Mouse (Mus musculus): ENCODE data around the gene Pcsk4. TPM values are rescaled to one million over a fixed set of nuclear protein-coding genes. Genes with fewer than 3 reads are reported as not detected.

Gene Pcsk4
- polyA plus RNA-seq, 1 experiment from 2014 or later, result 2.9 TPM

DNA sequence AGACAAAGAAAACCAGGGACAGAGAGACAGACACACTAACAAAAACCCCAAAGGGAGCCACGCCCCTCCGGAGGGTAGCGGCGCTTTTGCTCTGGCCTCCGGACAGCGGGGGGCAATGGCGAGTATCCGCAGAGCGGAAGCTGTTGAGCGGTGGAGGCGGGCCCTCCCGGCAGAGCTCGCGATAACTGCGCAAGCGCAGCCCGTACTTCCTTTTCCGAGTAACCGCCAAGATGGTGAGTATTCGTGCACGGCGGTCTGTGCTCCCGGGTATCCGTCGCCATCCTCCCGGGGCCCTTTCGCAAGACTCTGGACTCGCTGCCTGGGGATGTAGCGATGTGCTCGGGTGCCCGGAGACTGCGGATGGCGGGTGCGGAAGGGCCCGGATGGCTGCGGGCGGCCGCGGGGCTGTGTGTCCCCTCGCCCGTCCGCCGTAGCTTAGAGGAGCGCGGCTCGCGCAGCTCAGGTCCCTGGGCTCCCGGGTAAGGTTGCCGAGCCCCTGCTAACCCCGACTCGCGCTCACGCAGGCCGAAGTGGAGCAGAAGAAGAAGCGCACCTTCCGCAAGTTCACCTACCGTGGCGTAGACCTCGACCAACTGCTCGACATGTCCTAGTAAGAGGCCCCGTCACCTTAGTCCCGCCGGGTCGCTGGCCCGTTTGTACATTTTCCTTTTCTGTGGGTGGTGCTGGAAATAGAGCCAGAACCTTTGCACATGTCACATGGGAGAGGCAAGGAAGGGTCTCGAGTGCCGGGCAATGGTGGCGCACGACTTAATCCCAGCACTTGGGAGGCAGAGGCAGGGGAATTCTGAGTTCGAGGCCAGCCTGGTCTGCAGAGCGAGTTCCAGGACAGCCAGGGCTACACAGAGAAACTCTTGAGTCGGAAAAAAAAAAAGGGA, 36.8 kb downstream of the Pcsk4 start, which contains the start of gene Rps15:
Rps15 (plus strand) TSS at position 203 of the 896 bp plus-strand sequence.
- WGBS, result under 1% methylated on average over 72 of the region's 72 CpGs
- peak within 1 kb of the TSS; percentile 78 for H3K27ac ChIP-seq (replicated peaks; ENCODE audit: low read depth, low read length)
- H3K4me2 ChIP-seq (ENCODE audit: low read depth, low read length), result peak within 1 kb of the TSS; percentile 92
- no peaks in the 10 kb centered on the region for H3K9me3 ChIP-seq (replicated peaks; ENCODE audit: control insufficient read depth, low read length)
- peak within 1 kb of the TSS; percentile 96 for H3K4me3 ChIP-seq (ENCODE audit: low read depth, low read length)
- H3K27me3 ChIP-seq (ENCODE audit: control insufficient read depth, insufficient read depth, low read length), result no peaks in the 10 kb centered on the region
- ATAC-seq (replicated peaks; ENCODE audit: insufficient number of reproducible peaks, low FRiP score, low TSS enrichment, low read depth) (peak; percentile 75), DNase-seq (ENCODE audit: low spot score) (peak; percentile 98)
- peaks cover 3% of the 10 kb centered on the region; the same call in 1 of the 2 replicates for H3K4me1 ChIP-seq (ENCODE audit: control insufficient read depth, insufficient read depth, low read length)
- H3K36me3 ChIP-seq (replicated peaks; ENCODE audit: control insufficient read depth, insufficient read depth, low read depth, low read length), result peaks cover 5% of the 10 kb centered on the region
- peak within 1 kb of the TSS; percentile 99 for H3K9ac ChIP-seq (replicated peaks; ENCODE audit: low read length)

DNA sequence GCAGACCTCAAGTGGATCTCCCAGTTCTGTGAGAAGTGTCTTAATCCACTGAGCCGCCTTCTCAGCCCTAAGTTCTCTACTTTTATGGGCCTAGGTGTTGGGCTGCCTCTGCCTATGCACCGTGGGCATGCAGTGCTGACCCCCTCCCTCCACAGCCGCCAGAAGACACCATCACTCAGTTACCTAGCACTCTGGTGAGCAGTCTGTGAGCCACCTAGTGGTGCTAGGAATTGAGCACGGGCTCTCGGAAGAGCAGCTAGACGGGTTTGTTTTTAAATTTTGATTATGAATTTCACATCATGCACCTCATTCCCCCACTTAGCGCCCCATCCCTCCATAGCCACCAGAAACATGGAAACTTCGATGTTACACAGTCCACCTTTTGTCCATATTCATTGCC, 40.6 kb downstream of the Pcsk4 start:
- no peaks in the 10 kb centered on the region for H3K27me3 ChIP-seq (ENCODE audit: control insufficient read depth, insufficient read depth, low read length)
- peaks cover 3% of the 10 kb centered on the region; the same call in 1 of the 2 replicates for H3K4me1 ChIP-seq (ENCODE audit: control insufficient read depth, insufficient read depth, low read length)
- peaks cover 12% of the 10 kb centered on the region for H3K36me3 ChIP-seq (replicated peaks; ENCODE audit: control insufficient read depth, insufficient read depth, low read depth, low read length)
- no peak overlapping the region for H3K4me2 ChIP-seq (ENCODE audit: low read depth, low read length)
- no peak overlapping the region for H3K27ac ChIP-seq (replicated peaks; ENCODE audit: low read depth, low read length)
- no peak overlapping the region for H3K4me3 ChIP-seq (ENCODE audit: low read depth, low read length)
- DNase-seq (ENCODE audit: low spot score) (no peak), ATAC-seq (replicated peaks; ENCODE audit: insufficient number of reproducible peaks, low FRiP score, low TSS enrichment, low read depth) (no peak)
- no peaks in the 10 kb centered on the region for H3K9me3 ChIP-seq (replicated peaks; ENCODE audit: control insufficient read depth, low read length)
- WGBS, result 86% methylated on average over 8 of the region's 8 CpGs
- no peak overlapping the region for H3K9ac ChIP-seq (replicated peaks; ENCODE audit: low read length)

DNA sequence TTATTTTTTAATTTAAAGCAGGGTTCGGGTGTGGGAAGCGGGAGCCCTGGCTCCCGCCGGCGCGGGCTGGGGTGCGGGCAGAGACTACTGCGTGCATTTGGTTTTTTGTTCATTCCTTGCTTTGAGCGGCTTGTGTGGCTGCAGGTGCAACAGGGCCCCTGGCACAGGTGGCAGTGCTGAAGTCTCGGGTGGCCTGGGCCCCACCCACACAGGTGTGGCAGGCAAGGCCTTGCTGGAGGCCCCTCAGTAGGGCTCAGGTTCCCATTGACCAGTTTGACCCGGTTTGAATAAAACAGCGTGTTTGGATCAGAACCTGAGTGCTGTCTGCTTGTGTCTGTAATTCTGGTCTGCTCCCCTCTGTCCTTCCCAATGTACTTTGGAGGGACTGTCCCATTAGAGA, 41.2 kb downstream of the Pcsk4 start:
- ATAC-seq (replicated peaks; ENCODE audit: insufficient number of reproducible peaks, low FRiP score, low TSS enrichment, low read depth), result no peak
- WGBS, result 92% methylated on average over 12 of the region's 12 CpGs
- Histone ChIP-seq H3K9ac (replicated peaks; ENCODE audit: low read length) (no peak overlapping the region), H3K4me3 (ENCODE audit: low read depth, low read length) (no peak overlapping the region), H3K9me3 (replicated peaks; ENCODE audit: control insufficient read depth, low read length) (no peaks in the 10 kb centered on the region), H3K4me1 (ENCODE audit: control insufficient read depth, insufficient read depth, low read length) (no peaks in the 10 kb centered on the region; the same call in 1 of the 2 replicates), H3K27ac (replicated peaks; ENCODE audit: low read depth, low read length) (no peak overlapping the region), H3K36me3 (replicated peaks; ENCODE audit: control insufficient read depth, insufficient read depth, low read depth, low read length) (peaks cover 14% of the 10 kb centered on the region), H3K4me2 (ENCODE audit: low read depth, low read length) (no peak overlapping the region), H3K27me3 (ENCODE audit: control insufficient read depth, insufficient read depth, low read length) (no peaks in the 10 kb centered on the region)
- DNase-seq (ENCODE audit: low spot score), result no peak

DNA sequence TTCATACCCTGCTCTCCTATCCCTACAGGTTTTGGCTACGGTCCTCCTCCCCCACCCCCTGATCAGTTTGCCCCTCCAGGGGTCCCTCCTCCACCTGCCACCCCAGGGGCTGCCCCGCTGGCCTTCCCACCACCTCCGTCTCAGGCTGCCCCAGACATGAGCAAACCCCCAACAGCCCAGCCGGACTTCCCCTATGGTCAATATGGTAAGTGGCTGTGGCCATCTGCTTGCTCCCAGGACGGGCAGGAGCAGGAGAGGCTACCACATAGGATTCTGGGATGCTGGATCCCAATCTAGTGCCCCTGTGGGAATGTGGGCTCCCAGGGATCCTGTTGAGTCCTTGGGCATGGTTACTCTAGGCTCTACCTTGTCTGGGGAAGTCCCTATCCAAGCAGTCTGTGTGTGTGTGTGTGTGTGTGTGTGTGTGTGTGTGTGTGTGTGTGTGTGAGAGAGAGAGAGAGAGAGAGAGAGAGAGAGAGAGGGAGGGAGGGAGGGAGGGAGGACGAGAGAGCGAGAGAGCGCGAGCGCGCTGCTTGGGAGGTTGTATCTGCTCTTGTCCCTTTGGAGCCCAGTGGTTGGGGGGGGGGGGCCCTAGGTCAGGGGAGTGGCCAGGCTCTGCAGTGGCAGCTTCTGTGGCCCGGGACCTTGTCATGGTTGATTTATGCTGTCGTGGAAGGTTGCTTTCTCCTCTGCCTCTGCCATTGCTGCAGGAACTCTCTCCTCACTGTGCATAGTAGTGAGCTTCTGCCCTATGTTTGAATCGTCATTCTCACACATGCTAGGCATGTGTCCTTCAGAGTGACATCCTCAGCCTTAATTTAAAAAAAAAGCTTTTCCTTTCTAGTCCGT, 43.9 kb downstream of the Pcsk4 start:
- H3K4me1 ChIP-seq (ENCODE audit: control insufficient read depth, insufficient read depth, low read length), result no peaks in the 10 kb centered on the region
- no peak for DNase-seq (ENCODE audit: low spot score)
- H3K27ac ChIP-seq (replicated peaks; ENCODE audit: low read depth, low read length), result no peak overlapping the region
- no peaks in the 10 kb centered on the region for H3K27me3 ChIP-seq (ENCODE audit: control insufficient read depth, insufficient read depth, low read length)
- 90% methylated on average over 14 of the region's 15 CpGs for WGBS
- H3K4me3 ChIP-seq (ENCODE audit: low read depth, low read length), result no peak overlapping the region
- no peak overlapping the region for H3K9ac ChIP-seq (replicated peaks; ENCODE audit: low read length)
- ATAC-seq (replicated peaks; ENCODE audit: insufficient number of reproducible peaks, low FRiP score, low TSS enrichment, low read depth), result no peak
- H3K9me3 ChIP-seq (replicated peaks; ENCODE audit: control insufficient read depth, low read length), result no peaks in the 10 kb centered on the region
- no peak overlapping the region for H3K4me2 ChIP-seq (ENCODE audit: low read depth, low read length)
- H3K36me3 ChIP-seq (replicated peaks; ENCODE audit: control insufficient read depth, insufficient read depth, low read depth, low read length), result peaks cover 19% of the 10 kb centered on the region

DNA sequence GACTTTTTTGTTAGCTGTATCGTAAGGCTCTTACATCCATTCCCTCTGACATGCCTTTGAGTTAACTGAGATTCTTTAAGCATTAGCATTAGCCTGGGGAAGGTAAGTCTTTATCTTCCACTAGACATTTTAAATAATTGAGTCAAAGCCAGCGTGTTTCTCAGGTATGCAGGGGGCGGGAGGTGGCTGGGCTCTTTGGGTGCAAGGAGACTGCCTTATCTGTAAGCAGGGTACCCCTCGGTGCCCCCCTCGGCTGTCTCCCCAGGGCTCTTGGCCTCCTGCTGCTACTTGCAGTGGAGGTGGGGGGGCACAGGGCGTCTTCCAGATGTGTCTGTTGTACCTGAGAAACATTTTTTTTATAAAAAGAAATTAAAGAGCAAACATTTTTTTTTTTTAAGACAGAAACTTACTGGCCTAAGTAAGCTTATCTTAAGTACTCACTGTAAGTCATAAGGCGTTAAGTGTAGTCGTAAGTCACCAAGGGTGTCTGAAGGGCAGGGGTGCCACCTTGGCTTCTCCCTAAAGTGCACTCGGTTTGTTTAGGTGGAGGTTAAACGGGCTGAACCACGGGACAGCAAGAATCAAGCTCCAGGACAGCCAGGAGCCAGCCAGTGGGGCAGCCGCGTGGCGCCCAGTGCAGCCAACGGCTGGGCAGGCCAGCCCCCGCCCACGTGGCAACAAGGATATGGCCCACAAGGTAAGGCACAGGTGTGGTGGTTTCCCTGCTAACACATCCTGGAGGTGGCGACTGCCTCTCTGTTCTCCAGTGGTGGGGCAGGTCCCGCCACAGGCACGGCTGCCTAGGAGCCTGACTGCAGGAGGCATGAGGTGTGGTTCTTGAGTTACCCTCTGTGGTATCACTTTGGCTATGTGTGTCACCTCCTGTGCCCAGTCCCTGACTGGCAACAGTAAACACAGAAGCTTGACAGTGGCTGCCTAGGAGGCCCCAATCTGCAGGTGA, 46.5 kb downstream of the Pcsk4 start:
- 89% methylated on average over 20 of the region's 20 CpGs for WGBS
- Histone ChIP-seq H3K4me3 (ENCODE audit: low read depth, low read length) (no peak overlapping the region), H3K27ac (replicated peaks; ENCODE audit: low read depth, low read length) (no peak overlapping the region), H3K4me2 (ENCODE audit: low read depth, low read length) (no peak overlapping the region), H3K9me3 (replicated peaks; ENCODE audit: control insufficient read depth, low read length) (no peaks in the 10 kb centered on the region), H3K27me3 (ENCODE audit: control insufficient read depth, insufficient read depth, low read length) (no peaks in the 10 kb centered on the region), H3K36me3 (replicated peaks; ENCODE audit: control insufficient read depth, insufficient read depth, low read depth, low read length) (peaks cover 26% of the 10 kb centered on the region), H3K9ac (replicated peaks; ENCODE audit: low read length) (no peak overlapping the region), H3K4me1 (ENCODE audit: control insufficient read depth, insufficient read depth, low read length) (no peaks in the 10 kb centered on the region)
- no peak for DNase-seq (ENCODE audit: low spot score)
- no peak for ATAC-seq (replicated peaks; ENCODE audit: insufficient number of reproducible peaks, low FRiP score, low TSS enrichment, low read depth)

DNA sequence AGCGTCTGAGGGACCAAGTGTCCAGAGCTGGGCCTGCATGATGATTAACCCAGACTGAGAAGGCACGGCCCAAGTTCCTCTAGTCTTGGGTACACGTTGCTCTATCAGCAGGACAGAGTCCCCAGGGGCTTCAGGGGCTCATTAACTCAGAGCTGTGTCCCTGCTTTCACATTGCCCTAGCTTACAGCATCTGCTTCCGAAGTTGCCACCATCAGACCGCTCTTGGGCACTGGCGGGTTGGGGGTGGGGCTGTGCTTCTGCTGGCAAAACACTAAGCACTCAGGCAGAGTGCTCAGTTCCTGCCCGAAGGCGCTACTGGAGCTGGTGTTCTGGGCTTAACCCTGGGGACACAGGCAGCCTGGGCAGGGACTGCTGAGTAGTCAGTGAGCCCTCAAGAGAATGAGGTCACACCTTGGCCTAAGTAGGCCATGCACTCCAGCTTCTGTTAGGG, 47.4 kb downstream of the Pcsk4 start:
- ATAC-seq (replicated peaks; ENCODE audit: insufficient number of reproducible peaks, low FRiP score, low TSS enrichment, low read depth) (no peak), DNase-seq (ENCODE audit: low spot score) (no peak)
- H3K4me2 ChIP-seq (ENCODE audit: low read depth, low read length), result no peak overlapping the region
- H3K27ac ChIP-seq (replicated peaks; ENCODE audit: low read depth, low read length), result no peak overlapping the region
- H3K4me3 ChIP-seq (ENCODE audit: low read depth, low read length), result no peak overlapping the region
- WGBS, result 82% methylated on average over 8 of the region's 8 CpGs
- H3K9ac ChIP-seq (replicated peaks; ENCODE audit: low read length), result no peak overlapping the region
- peaks cover 29% of the 10 kb centered on the region for H3K36me3 ChIP-seq (replicated peaks; ENCODE audit: control insufficient read depth, insufficient read depth, low read depth, low read length)
- no peaks in the 10 kb centered on the region for H3K27me3 ChIP-seq (ENCODE audit: control insufficient read depth, insufficient read depth, low read length)
- no peaks in the 10 kb centered on the region for H3K9me3 ChIP-seq (replicated peaks; ENCODE audit: control insufficient read depth, low read length)
- no peaks in the 10 kb centered on the region for H3K4me1 ChIP-seq (ENCODE audit: control insufficient read depth, insufficient read depth, low read length)

DNA sequence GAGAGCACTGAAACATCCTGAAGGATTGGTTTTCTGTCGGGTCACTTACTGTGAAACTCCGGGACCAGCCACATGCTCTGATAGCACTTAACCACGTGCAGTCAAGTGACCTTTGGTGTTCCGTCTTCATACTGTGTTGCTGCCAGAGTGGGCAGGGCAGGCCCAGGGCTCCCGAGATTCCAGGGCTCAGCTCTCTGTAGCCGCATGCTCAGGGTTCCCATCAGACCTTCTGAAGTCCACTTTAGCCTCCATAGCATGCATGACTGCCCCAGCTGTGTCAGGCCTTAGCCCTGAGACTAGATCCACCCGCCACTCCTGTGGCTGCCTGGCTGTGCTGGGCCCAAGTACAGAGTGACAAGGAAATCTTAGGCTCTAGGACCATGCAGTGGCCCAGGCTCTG, 48.0 kb downstream of the Pcsk4 start:
- Histone ChIP-seq H3K27ac (replicated peaks; ENCODE audit: low read depth, low read length) (no peak overlapping the region), H3K4me3 (ENCODE audit: low read depth, low read length) (no peak overlapping the region), H3K36me3 (replicated peaks; ENCODE audit: control insufficient read depth, insufficient read depth, low read depth, low read length) (peaks cover 29% of the 10 kb centered on the region), H3K4me2 (ENCODE audit: low read depth, low read length) (no peak overlapping the region), H3K27me3 (ENCODE audit: control insufficient read depth, insufficient read depth, low read length) (no peaks in the 10 kb centered on the region), H3K9me3 (replicated peaks; ENCODE audit: control insufficient read depth, low read length) (no peaks in the 10 kb centered on the region), H3K9ac (replicated peaks; ENCODE audit: low read length) (no peak overlapping the region), H3K4me1 (ENCODE audit: control insufficient read depth, insufficient read depth, low read length) (no peaks in the 10 kb centered on the region)
- ATAC-seq (replicated peaks; ENCODE audit: insufficient number of reproducible peaks, low FRiP score, low TSS enrichment, low read depth), result no peak
- DNase-seq (ENCODE audit: low spot score), result no peak
- 84% methylated on average over 7 of the region's 7 CpGs for WGBS
